Mouse (Mus musculus) stomach, postnatal 0 days (tissue): ENCODE measurements around the gene Tango6.

ENCODE experiments used
- CTCF ChIP-seq: IDR thresholded peaks from 2 replicates; pipeline ENCODE4 v1.5.1; 2016; ENCODE audit warnings: antibody characterized with exemption, low read depth, mild to moderate bottlenecking, moderate library complexity
- EP300 ChIP-seq: optimal IDR thresholded peaks from 2 replicates; pipeline ENCODE3; 2016; ENCODE audit warnings: antibody characterized with exemption

DNA sequence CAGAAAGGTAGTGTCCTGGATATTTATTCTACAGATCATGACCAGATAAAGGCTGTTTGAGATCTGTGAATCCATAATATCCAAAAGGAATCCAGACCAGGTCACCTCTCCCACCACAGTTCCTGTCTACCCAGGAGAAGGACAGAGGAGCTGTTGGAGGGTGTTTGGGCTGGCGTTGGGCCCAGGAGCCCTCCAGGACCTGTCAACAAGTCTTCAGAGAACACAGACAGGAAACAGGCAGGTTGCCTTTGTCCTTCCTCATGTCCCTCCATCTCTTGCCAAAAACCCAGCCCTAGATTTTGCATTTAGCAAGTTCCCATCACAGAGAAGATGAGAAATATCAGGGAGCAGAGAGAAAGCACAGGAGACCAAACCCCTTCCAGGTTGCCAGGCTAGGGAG, 152.0 kb downstream of the Tango6 start:
- TF ChIP-seq CTCF: no peak
- no peak for TF ChIP-seq EP300
